Mouse (Mus musculus) lung, embryonic 14.5 days (tissue): ENCODE measurements around the gene Knstrn. TPM values are rescaled to one million over a fixed set of nuclear protein-coding genes. Genes with fewer than 3 reads are reported as not detected.

ENCODE experiments used
- ATAC-seq: fragments of 200-750 bp; cut with Nextera tagmentation; 2 replicates; pipeline ENCODE4 v1.8.0; 2017; ENCODE audit warnings: mild to moderate bottlenecking, moderate TSS enrichment, moderate library complexity; ENCODE audit not compliant: insufficient read depth
- DNase-seq: peaks from one replicate; pipeline ENCODE4 v3.0.0-alpha.2; 2015
- H3K27ac ChIP-seq: fragments of 300-500 bp; sonication (generic); 2 replicates; pipeline ENCODE4 v1.5.1; 2014; ENCODE audit warnings: low read depth, mild to moderate bottlenecking, moderate library complexity
- H3K27me3 ChIP-seq: fragments of 300-500 bp; sonication (generic); 2 replicates; pipeline ENCODE4 v1.6.1; 2014; ENCODE audit warnings: low read length, control low read depth; ENCODE audit not compliant: insufficient read depth
- H3K36me3 ChIP-seq: fragments of 300-500 bp; sonication (generic); 2 replicates; pipeline ENCODE4 v1.6.1; 2014; ENCODE audit warnings: control low read depth; ENCODE audit not compliant: insufficient read depth
- H3K4me1 ChIP-seq: fragments of 300-500 bp; sonication (generic); 2 replicates; pipeline ENCODE4 v1.6.1; 2014; ENCODE audit warnings: antibody characterized with exemption, control low read depth; ENCODE audit not compliant: insufficient read depth
- H3K4me2 ChIP-seq: fragments of 300-500 bp; sonication (generic); 2 replicates; pipeline ENCODE4 v1.6.1; 2014; ENCODE audit warnings: mild to moderate bottlenecking
- H3K4me3 ChIP-seq: fragments of 300-500 bp; sonication (generic); 2 replicates; pipeline ENCODE4 v1.5.1; 2014; ENCODE audit warnings: low read depth, low read length
- H3K9ac ChIP-seq: fragments of 300-500 bp; sonication (generic); 2 replicates; pipeline ENCODE4 v1.6.1; 2014
- H3K9me3 ChIP-seq: fragments of 300-500 bp; sonication (generic); 2 replicates; pipeline ENCODE4 v1.6.1; 2016; ENCODE audit warnings: low read depth, low read length, control low read depth
- CTCF ChIP-seq: IDR thresholded peaks from 2 replicates; pipeline ENCODE4 v1.5.1; 2016; ENCODE audit warnings: antibody characterized with exemption, low read depth
- WGBS: fragments of 180-500 bp; shearing (Covaris S2); extraction: QIAGEN DNeasy Blood & Tissue Kit; methylation state at CpG from one replicate; pipeline ENCODE4 v1.1.7; 2014; 5-methylcytosine and 5-hydroxymethylcytosine counted together
- polyA plus RNA-seq: library from polyadenylated mRNA; unstranded; fragments of >200 nt; fragmentation: Nextera tagmentation; extraction: Ambion mirVana; gene quantifications from 2 replicates; pipeline ENCODE4 v1.2.1, GENCODE M21; 2014

Gene Knstrn
- polyA plus RNA-seq, 1 experiment from 2014 or later, result 142 TPM

- Histone ChIP-seq H3K27me3 (no peaks in the 10 kb centered on the region), H3K4me2 (no peak overlapping the region), H3K4me1 (no peaks in the 10 kb centered on the region), H3K9me3 (no peaks in the 10 kb centered on the region), H3K4me3 (no peak overlapping the region), H3K36me3 (peaks cover 21% of the 10 kb centered on the region), H3K27ac (no peak overlapping the region), H3K9ac (no peak overlapping the region)
- TF ChIP-seq CTCF, result no peak
- WGBS, result 34% methylated on average over 5 of the region's 5 CpGs
- DNase-seq (no peak), ATAC-seq (no peak)
Measured at GRCm38 (mm10) chr2:118838330-118838729, 24.5 kb downstream of the Knstrn start.

GRCm38 (mm10) chr2:118841186-118841585, 27.4 kb downstream of the Knstrn start:
- no peak for TF ChIP-seq CTCF
- DNase-seq, result no peak
- Histone ChIP-seq H3K36me3 (no peaks in the 10 kb centered on the region), H3K4me2 (no peak overlapping the region), H3K4me3 (no peak overlapping the region), H3K9ac (no peak overlapping the region), H3K27me3 (no peaks in the 10 kb centered on the region), H3K27ac (no peak overlapping the region), H3K4me1 (no peaks in the 10 kb centered on the region), H3K9me3 (no peaks in the 10 kb centered on the region)
- 60% methylated on average over 5 of the region's 5 CpGs for WGBS
- no peak for ATAC-seq

GRCm38 (mm10) chr2:118841774-118842173, 28.0 kb downstream of the Knstrn start:
- Histone ChIP-seq H3K27ac (no peak overlapping the region), H3K4me3 (no peak overlapping the region), H3K27me3 (no peaks in the 10 kb centered on the region), H3K9ac (no peak overlapping the region), H3K4me1 (no peaks in the 10 kb centered on the region), H3K4me2 (no peak overlapping the region), H3K9me3 (no peaks in the 10 kb centered on the region), H3K36me3 (no peaks in the 10 kb centered on the region)
- ATAC-seq (no peak), DNase-seq (peak; percentile 34)
- no peak for TF ChIP-seq CTCF
- WGBS, result 74% methylated on average over 4 of the region's 4 CpGs

GRCm38 (mm10) chr2:118844427-118844826, 30.6 kb downstream of the Knstrn start:
- H3K27me3 ChIP-seq, result no peaks in the 10 kb centered on the region
- H3K9ac ChIP-seq, result no peak overlapping the region
- ATAC-seq (no peak), DNase-seq (no peak)
- H3K4me1 ChIP-seq, result no peaks in the 10 kb centered on the region
- no peak overlapping the region for H3K27ac ChIP-seq
- H3K36me3 ChIP-seq, result no peaks in the 10 kb centered on the region
- no peak for TF ChIP-seq CTCF
- WGBS, result 69% methylated on average over 3 of the region's 3 CpGs
- no peaks in the 10 kb centered on the region for H3K9me3 ChIP-seq
- H3K4me3 ChIP-seq, result no peak overlapping the region
- H3K4me2 ChIP-seq, result no peak overlapping the region

GRCm38 (mm10) chr2:118846246-118846645, 32.4 kb downstream of the Knstrn start:
- H3K4me3 ChIP-seq, result no peak overlapping the region
- TF ChIP-seq CTCF, result no peak
- no peaks in the 10 kb centered on the region for H3K9me3 ChIP-seq
- H3K4me1 ChIP-seq, result no peaks in the 10 kb centered on the region
- H3K36me3 ChIP-seq, result no peaks in the 10 kb centered on the region
- 37% methylated on average over 7 of the region's 7 CpGs for WGBS
- H3K4me2 ChIP-seq, result no peak overlapping the region
- no peak overlapping the region for H3K9ac ChIP-seq
- no peaks in the 10 kb centered on the region for H3K27me3 ChIP-seq
- no peak overlapping the region for H3K27ac ChIP-seq
- DNase-seq (no peak), ATAC-seq (no peak)

GRCm38 (mm10) chr2:118851756-118852155, 38.0 kb downstream of the Knstrn start:
- H3K27me3 ChIP-seq, result no peaks in the 10 kb centered on the region
- no peaks in the 10 kb centered on the region for H3K4me1 ChIP-seq
- H3K9ac ChIP-seq, result no peak overlapping the region
- no peaks in the 10 kb centered on the region for H3K9me3 ChIP-seq
- DNase-seq, result no peak
- H3K4me2 ChIP-seq, result no peak overlapping the region
- ATAC-seq, result no peak
- no peak for TF ChIP-seq CTCF
- no peaks in the 10 kb centered on the region for H3K36me3 ChIP-seq
- 16% methylated on average over 3 of the region's 3 CpGs for WGBS
- H3K27ac ChIP-seq, result no peak overlapping the region
- no peak overlapping the region for H3K4me3 ChIP-seq

- H3K36me3 ChIP-seq, result no peaks in the 10 kb centered on the region
- H3K9me3 ChIP-seq, result no peaks in the 10 kb centered on the region
- no peak for TF ChIP-seq CTCF
- ATAC-seq (peak; percentile 100), DNase-seq (peak; percentile 96)
- H3K4me3 ChIP-seq, result peak within 1 kb of the TSS; percentile 70
- H3K4me1 ChIP-seq, result peaks cover 3% of the 10 kb centered on the region; the same call in 1 of the 2 replicates
- under 1% methylated on average over 34 of the region's 34 CpGs for WGBS
- peak within 1 kb of the TSS; percentile 71; the same call in 1 of the 2 replicates for H3K27ac ChIP-seq
- peak within 1 kb of the TSS; percentile 78 for H3K9ac ChIP-seq
- peak within 1 kb of the TSS; percentile 76 for H3K4me2 ChIP-seq
- H3K27me3 ChIP-seq, result no peaks in the 10 kb centered on the region
Measured at GRCm38 (mm10) chr2:118861454-118862339, 47.9 kb downstream of the Knstrn start, which contains the start of gene Ivd. Ivd (plus strand) TSS chr2:118861954.
